Mouse (Mus musculus) E14TG2a.4 (cell line): ENCODE measurements around the gene Prcc.

Source experiments
- CTCF ChIP-seq: conservative IDR thresholded peaks from 2 replicates; pipeline ENCODE4 v1.5.1; 2014; ENCODE audit warnings: low read length
- NANOG ChIP-seq: IDR thresholded peaks from 2 replicates; pipeline ENCODE4 v1.6.1; 2014; ENCODE audit warnings: borderline replicate concordance, low read length, mixed read lengths

- TF ChIP-seq CTCF (0 out of 2 replicates have a peak, but pooled peaks have one; percentile 3), NANOG (no peak)
Observed at GRCm38 (mm10) chr3:87916990-87917389, 31.6 kb upstream of the Prcc start.
